Mouse (Mus musculus): Measurements from ENCODE around the gene 2010111I01Rik. TPM values are rescaled to one million over a fixed set of nuclear protein-coding genes. Genes with fewer than 3 reads are reported as not detected.

Gene 2010111I01Rik
- total and polyA plus RNA-seq, 2 experiments, result 40.8 to 78.1 TPM

GRCm38 (mm10) chr13:63135994-63136393, 171.3 kb downstream of the 2010111I01Rik start:
- no peaks in the 10 kb centered on the region for H3K27me3 ChIP-seq (ENCODE audit: control insufficient read depth, insufficient read depth, low read length)
- no peaks in the 10 kb centered on the region for H3K79me2 ChIP-seq (ENCODE audit: control insufficient read depth, insufficient read depth, low read length)
- H3K36me3 ChIP-seq (ENCODE audit: control insufficient read depth, insufficient read depth, low read length), result no peaks in the 10 kb centered on the region
- no peak overlapping the region for H3K9ac ChIP-seq (ENCODE audit: low read depth, low read length)
- DNase-seq (ENCODE audit: extremely low read depth, low read depth, low spot score), result no peak
- H3K27ac ChIP-seq (replicated peaks; ENCODE audit: insufficient read depth, low read depth, low read length), result no peak overlapping the region
- no peak overlapping the region for H3K4me3 ChIP-seq (ENCODE audit: insufficient read depth, low read depth, low read length)
- WGBS, result 92% methylated on average over 7 of the region's 7 CpGs
- no peak for TF ChIP-seq POLR2A (IDR thresholded peaks at IDR 0.05; ENCODE audit: extremely low read depth, insufficient read depth, low read length)
- no peak for TF ChIP-seq CTCF (IDR thresholded peaks at IDR 0.05; ENCODE audit: low read depth, low read length)
- peaks cover 6% of the 10 kb centered on the region for H3K4me1 ChIP-seq (ENCODE audit: control insufficient read depth, insufficient read depth, low read length)

GRCm38 (mm10) chr13:63136775-63137174, 172.1 kb downstream of the 2010111I01Rik start:
- TF ChIP-seq CTCF (IDR thresholded peaks at IDR 0.05; ENCODE audit: low read depth, low read length) (peak; percentile 34; the same call in 1 of the 2 replicates), POLR2A (IDR thresholded peaks at IDR 0.05; ENCODE audit: extremely low read depth, insufficient read depth, low read length) (no peak)
- 93% methylated on average over 1 of the region's 1 CpGs for WGBS
- no peaks in the 10 kb centered on the region for H3K79me2 ChIP-seq (ENCODE audit: control insufficient read depth, insufficient read depth, low read length)
- DNase-seq (ENCODE audit: extremely low read depth, low read depth, low spot score), result no peak
- H3K4me3 ChIP-seq (ENCODE audit: insufficient read depth, low read depth, low read length), result no peak overlapping the region
- H3K27me3 ChIP-seq (ENCODE audit: control insufficient read depth, insufficient read depth, low read length), result no peaks in the 10 kb centered on the region
- no peak overlapping the region for H3K27ac ChIP-seq (replicated peaks; ENCODE audit: insufficient read depth, low read depth, low read length)
- H3K4me1 ChIP-seq (ENCODE audit: control insufficient read depth, insufficient read depth, low read length), result peaks cover 6% of the 10 kb centered on the region
- no peaks in the 10 kb centered on the region for H3K36me3 ChIP-seq (ENCODE audit: control insufficient read depth, insufficient read depth, low read length)
- no peak overlapping the region for H3K9ac ChIP-seq (ENCODE audit: low read depth, low read length)

GRCm38 (mm10) chr13:63138376-63139048, 173.8 kb downstream of the 2010111I01Rik start:
- H3K36me3 ChIP-seq (ENCODE audit: control insufficient read depth, insufficient read depth, low read length), result no peaks in the 10 kb centered on the region
- H3K4me3 ChIP-seq (ENCODE audit: insufficient read depth, low read depth, low read length), result no peak overlapping the region
- H3K4me1 ChIP-seq (ENCODE audit: control insufficient read depth, insufficient read depth, low read length), result peaks cover 6% of the 10 kb centered on the region
- H3K79me2 ChIP-seq (ENCODE audit: control insufficient read depth, insufficient read depth, low read length), result no peaks in the 10 kb centered on the region
- no peak overlapping the region for H3K9ac ChIP-seq (ENCODE audit: low read depth, low read length)
- no peak for DNase-seq (ENCODE audit: extremely low read depth, low read depth, low spot score)
- H3K27ac ChIP-seq (replicated peaks; ENCODE audit: insufficient read depth, low read depth, low read length), result no peak overlapping the region
- H3K27me3 ChIP-seq (ENCODE audit: control insufficient read depth, insufficient read depth, low read length), result no peaks in the 10 kb centered on the region
- TF ChIP-seq POLR2A (IDR thresholded peaks at IDR 0.05; ENCODE audit: extremely low read depth, insufficient read depth, low read length) (no peak), CTCF (IDR thresholded peaks at IDR 0.05; ENCODE audit: low read depth, low read length) (no peak)

- WGBS, result 71% methylated on average over 10 of the region's 10 CpGs
- Histone ChIP-seq H3K4me3 (ENCODE audit: insufficient read depth, low read depth, low read length) (no peak overlapping the region), H3K27me3 (ENCODE audit: control insufficient read depth, insufficient read depth, low read length) (no peaks in the 10 kb centered on the region), H3K27ac (replicated peaks; ENCODE audit: insufficient read depth, low read depth, low read length) (peak overlapping the region; percentile 88), H3K9ac (ENCODE audit: low read depth, low read length) (no peak overlapping the region), H3K79me2 (ENCODE audit: control insufficient read depth, insufficient read depth, low read length) (no peaks in the 10 kb centered on the region), H3K36me3 (ENCODE audit: control insufficient read depth, insufficient read depth, low read length) (no peaks in the 10 kb centered on the region), H3K4me1 (ENCODE audit: control insufficient read depth, insufficient read depth, low read length) (peaks cover 6% of the 10 kb centered on the region)
- no peak for DNase-seq (ENCODE audit: extremely low read depth, low read depth, low spot score)
- TF ChIP-seq POLR2A (IDR thresholded peaks at IDR 0.05; ENCODE audit: extremely low read depth, insufficient read depth, low read length) (no peak), CTCF (IDR thresholded peaks at IDR 0.05; ENCODE audit: low read depth, low read length) (no peak)
These were observed 175.0 kb downstream of the 2010111I01Rik start for GRCm38 (mm10) chr13:63139463-63140226.

GRCm38 (mm10) chr13:63140784-63141183, 176.1 kb downstream of the 2010111I01Rik start:
- no peak for TF ChIP-seq POLR2A (IDR thresholded peaks at IDR 0.05; ENCODE audit: extremely low read depth, insufficient read depth, low read length)
- TF ChIP-seq CTCF (IDR thresholded peaks at IDR 0.05; ENCODE audit: low read depth, low read length), result no peak
- 92% methylated on average over 6 of the region's 6 CpGs for WGBS
- H3K79me2 ChIP-seq (ENCODE audit: control insufficient read depth, insufficient read depth, low read length), result no peaks in the 10 kb centered on the region
- no peaks in the 10 kb centered on the region for H3K36me3 ChIP-seq (ENCODE audit: control insufficient read depth, insufficient read depth, low read length)
- no peak overlapping the region for H3K4me3 ChIP-seq (ENCODE audit: insufficient read depth, low read depth, low read length)
- no peak for DNase-seq (ENCODE audit: extremely low read depth, low read depth, low spot score)
- H3K4me1 ChIP-seq (ENCODE audit: control insufficient read depth, insufficient read depth, low read length), result peaks cover 2% of the 10 kb centered on the region; the same call in 1 of the 2 replicates
- H3K27me3 ChIP-seq (ENCODE audit: control insufficient read depth, insufficient read depth, low read length), result no peaks in the 10 kb centered on the region
- H3K27ac ChIP-seq (replicated peaks; ENCODE audit: insufficient read depth, low read depth, low read length), result no peak overlapping the region
- no peak overlapping the region for H3K9ac ChIP-seq (ENCODE audit: low read depth, low read length)

GRCm38 (mm10) chr13:63141275-63141674, 176.6 kb downstream of the 2010111I01Rik start:
- TF ChIP-seq POLR2A (IDR thresholded peaks at IDR 0.05; ENCODE audit: extremely low read depth, insufficient read depth, low read length) (no peak), CTCF (IDR thresholded peaks at IDR 0.05; ENCODE audit: low read depth, low read length) (no peak)
- no peak overlapping the region for H3K27ac ChIP-seq (replicated peaks; ENCODE audit: insufficient read depth, low read depth, low read length)
- H3K36me3 ChIP-seq (ENCODE audit: control insufficient read depth, insufficient read depth, low read length), result no peaks in the 10 kb centered on the region
- no peaks in the 10 kb centered on the region for H3K79me2 ChIP-seq (ENCODE audit: control insufficient read depth, insufficient read depth, low read length)
- peaks cover 2% of the 10 kb centered on the region; the same call in 1 of the 2 replicates for H3K4me1 ChIP-seq (ENCODE audit: control insufficient read depth, insufficient read depth, low read length)
- no peak overlapping the region for H3K4me3 ChIP-seq (ENCODE audit: insufficient read depth, low read depth, low read length)
- H3K9ac ChIP-seq (ENCODE audit: low read depth, low read length), result no peak overlapping the region
- H3K27me3 ChIP-seq (ENCODE audit: control insufficient read depth, insufficient read depth, low read length), result no peaks in the 10 kb centered on the region
- no peak for DNase-seq (ENCODE audit: extremely low read depth, low read depth, low spot score)
